Mouse (Mus musculus) liver, embryonic 14.5 days (tissue): ENCODE data around the gene Atf7ip2.

ENCODE experiments used
- CTCF ChIP-seq: IDR thresholded peaks from 2 replicates; pipeline ENCODE4 v1.5.1; 2016; ENCODE audit warnings: antibody characterized with exemption, low read depth, control low read depth
- EP300 ChIP-seq: IDR thresholded peaks from 2 replicates; pipeline ENCODE4 v1.6.1; 2016; ENCODE audit warnings: antibody characterized with exemption, low read depth

- TF ChIP-seq CTCF, result peak; percentile 63
- TF ChIP-seq EP300, result no peak
Measured at GRCm38 (mm10) chr16:10272256-10272655, 79.7 kb downstream of the Atf7ip2 start.
